Mouse (Mus musculus) stomach, postnatal 0 days (tissue): ENCODE data around the gene Tas2r121. TPM values are rescaled to one million over a fixed set of nuclear protein-coding genes. Genes with fewer than 3 reads are reported as not detected.
"Not testable (repeated sequence)": the region's sequence is repeated elsewhere in the genome, so short reads cannot be mapped to it uniquely, and the experiment has no call there.

Experiments
- ATAC-seq: fragments of 200-750 bp; cut with Nextera tagmentation; 2 replicates; pipeline ENCODE4 v1.8.0; 2017; ENCODE audit not compliant: low FRiP score, low TSS enrichment
- DNase-seq: peaks from one replicate; pipeline ENCODE4 v3.0.0-alpha.2; 2016; ENCODE audit warnings: low spot score
- H3K27ac ChIP-seq: fragments of 300-500 bp; sonication (generic); replicated peaks from 2 replicates; pipeline ENCODE4 v1.5.1; 2014; ENCODE audit warnings: mild to moderate bottlenecking, control low read depth
- H3K27me3 ChIP-seq: fragments of 300-500 bp; sonication (generic); 2 replicates; pipeline ENCODE4 v1.6.1; 2014; ENCODE audit warnings: low read length; ENCODE audit not compliant: control insufficient read depth, insufficient read depth
- H3K36me3 ChIP-seq: fragments of 300-500 bp; sonication (generic); 2 replicates; pipeline ENCODE4 v1.6.1; 2014; ENCODE audit warnings: low read length, mixed read lengths; ENCODE audit not compliant: control insufficient read depth, insufficient read depth
- H3K4me1 ChIP-seq: fragments of 300-500 bp; sonication (generic); replicated peaks from 2 replicates; pipeline ENCODE4 v1.6.1; 2014; ENCODE audit warnings: antibody characterized with exemption; ENCODE audit not compliant: control insufficient read depth, insufficient read depth
- H3K4me2 ChIP-seq: fragments of 300-500 bp; sonication (generic); replicated peaks from 2 replicates; pipeline ENCODE4 v1.6.1; 2014; ENCODE audit warnings: low read depth, mild to moderate bottlenecking, control low read depth, moderate library complexity
- H3K4me3 ChIP-seq: fragments of 300-500 bp; sonication (generic); 2 replicates; pipeline ENCODE4 v1.5.1; 2014; ENCODE audit warnings: low read depth, low read length, control low read depth
- H3K9ac ChIP-seq: fragments of 300-500 bp; sonication (generic); 2 replicates; pipeline ENCODE4 v1.6.1; 2014; ENCODE audit warnings: mild to moderate bottlenecking, low read length, control low read depth, mixed read lengths
- H3K9me3 ChIP-seq: fragments of 300-500 bp; sonication (generic); 2 replicates; pipeline ENCODE4 v1.6.1; 2016; ENCODE audit warnings: low read length; ENCODE audit not compliant: control insufficient read depth
- CTCF ChIP-seq: IDR thresholded peaks from 2 replicates; pipeline ENCODE4 v1.5.1; 2016; ENCODE audit warnings: antibody characterized with exemption, low read depth, mild to moderate bottlenecking, moderate library complexity
- EP300 ChIP-seq: optimal IDR thresholded peaks from 2 replicates; pipeline ENCODE3; 2016; ENCODE audit warnings: antibody characterized with exemption
- WGBS: fragments of 180-500 bp; shearing (Covaris S2); extraction: QIAGEN DNeasy Blood & Tissue Kit; methylation state at CpG from one replicate; pipeline ENCODE4 v1.1.7; 2014; 5-methylcytosine and 5-hydroxymethylcytosine counted together
- polyA plus RNA-seq: library from polyadenylated mRNA; unstranded; fragments of >200 nt; fragmentation: Nextera tagmentation; extraction: Ambion mirVana; gene quantifications from 2 replicates; pipeline ENCODE4 v1.2.1, GENCODE M21; 2015

The Tas2r121 gene
- not detected in 2 replicates for polyA plus RNA-seq

- Histone ChIP-seq H3K4me1 (no peaks in the 10 kb centered on the region), H3K9ac (no peak within 1 kb of the TSS), H3K4me3 (no peak within 1 kb of the TSS), H3K9me3 (no peaks in the 10 kb centered on the region), H3K4me2 (no peak within 1 kb of the TSS), H3K36me3 (no peaks in the 10 kb centered on the region), H3K27me3 (no peaks in the 10 kb centered on the region), H3K27ac (no peak within 1 kb of the TSS)
- 74% methylated on average over 1 of the region's 1 CpGs for WGBS
- DNase-seq, result no peak
- no peak for TF ChIP-seq EP300
- TF ChIP-seq CTCF, result no peak
- ATAC-seq, result no peak
Observed at GRCm38 (mm10) chr6:132700907-132701306, at the start of gene Tas2r121. TSS of gene Tas2r121 (minus strand) at chr6:132701007.

GRCm38 (mm10) chr6:132750206-132750605 lies 49.4 kb upstream of the Tas2r121 start:
- ATAC-seq, result no peak

GRCm38 (mm10) chr6:132737935-132738334 lies 37.1 kb upstream of the Tas2r121 start, which contains the start of gene Tas2r115:
TSS of gene Tas2r115 (minus strand) at chr6:132738035.
- no peak within 1 kb of the TSS for H3K4me2 ChIP-seq
- WGBS, result 60% methylated on average over 2 of the region's 2 CpGs
- H3K27ac ChIP-seq, result no peak within 1 kb of the TSS
- DNase-seq, result no peak
- no peaks in the 10 kb centered on the region for H3K27me3 ChIP-seq
- no peak within 1 kb of the TSS for H3K9ac ChIP-seq
- no peak within 1 kb of the TSS for H3K4me3 ChIP-seq
- H3K4me1 ChIP-seq, result no peaks in the 10 kb centered on the region
- ATAC-seq, result no peak
- no peaks in the 10 kb centered on the region for H3K9me3 ChIP-seq
- TF ChIP-seq CTCF, result no peak
- H3K36me3 ChIP-seq, result no peaks in the 10 kb centered on the region

More at GRCm38 (mm10) chr6:132750206-132750605, 49.4 kb upstream of the Tas2r121 start:
- Histone ChIP-seq H3K27ac (no peak overlapping the region), H3K9ac (no peak overlapping the region), H3K9me3 (no peaks in the 10 kb centered on the region), H3K36me3 (no peaks in the 10 kb centered on the region), H3K4me3 (no peak overlapping the region), H3K4me2 (no peak overlapping the region), H3K4me1 (no peaks in the 10 kb centered on the region), H3K27me3 (no peaks in the 10 kb centered on the region)
- no peak for TF ChIP-seq CTCF
- no peak for TF ChIP-seq EP300
- no peak for DNase-seq
- WGBS, result 59% methylated on average over 2 of the region's 2 CpGs

- Histone ChIP-seq H3K27me3 (no peaks in the 10 kb centered on the region), H3K4me3 (no peak within 1 kb of the TSS), H3K4me1 (no peaks in the 10 kb centered on the region), H3K4me2 (no peak within 1 kb of the TSS), H3K9me3 (no peaks in the 10 kb centered on the region), H3K9ac (no peak within 1 kb of the TSS), H3K27ac (no peak within 1 kb of the TSS), H3K36me3 (no peaks in the 10 kb centered on the region)
- 81% methylated on average over 3 of the region's 3 CpGs for WGBS
- DNase-seq (no peak), ATAC-seq (no peak)
- no peak for TF ChIP-seq EP300
- no peak for TF ChIP-seq CTCF
Observed at GRCm38 (mm10) chr6:132711828-132712227, 11.0 kb upstream of the Tas2r121 start, which contains the start of gene Tas2r122. TSS of gene Tas2r122 (minus strand) at chr6:132711928.

- H3K9ac ChIP-seq, H3K4me1 ChIP-seq, H3K4me3 ChIP-seq, H3K9me3 ChIP-seq, DNase-seq, H3K27ac ChIP-seq, H3K4me2 ChIP-seq, H3K36me3 ChIP-seq, ATAC-seq, H3K27me3 ChIP-seq: not testable (repeated sequence)
- 79% methylated on average over 7 of the region's 7 CpGs for WGBS
Observed at GRCm38 (mm10) chr6:132691596-132691995, 9.2 kb downstream of the Tas2r121 start.

- no peak for ATAC-seq
- Histone ChIP-seq H3K4me3 (no peak within 1 kb of the TSS), H3K9ac (no peak within 1 kb of the TSS), H3K4me2 (no peak within 1 kb of the TSS), H3K36me3 (no peaks in the 10 kb centered on the region), H3K9me3 (no peaks in the 10 kb centered on the region), H3K27ac (no peak within 1 kb of the TSS), H3K4me1 (no peaks in the 10 kb centered on the region), H3K27me3 (no peaks in the 10 kb centered on the region)
- TF ChIP-seq EP300 (no peak), CTCF (no peak)
- DNase-seq, result no peak
Observed at GRCm38 (mm10) chr6:132656653-132657052, 44.2 kb downstream of the Tas2r121 start, which contains the start of gene Tas2r120. TSS of gene Tas2r120 (plus strand) at chr6:132656953.
